ENCODE assay signal across 25 mouse cellular contexts in the genomic region with DNA sequence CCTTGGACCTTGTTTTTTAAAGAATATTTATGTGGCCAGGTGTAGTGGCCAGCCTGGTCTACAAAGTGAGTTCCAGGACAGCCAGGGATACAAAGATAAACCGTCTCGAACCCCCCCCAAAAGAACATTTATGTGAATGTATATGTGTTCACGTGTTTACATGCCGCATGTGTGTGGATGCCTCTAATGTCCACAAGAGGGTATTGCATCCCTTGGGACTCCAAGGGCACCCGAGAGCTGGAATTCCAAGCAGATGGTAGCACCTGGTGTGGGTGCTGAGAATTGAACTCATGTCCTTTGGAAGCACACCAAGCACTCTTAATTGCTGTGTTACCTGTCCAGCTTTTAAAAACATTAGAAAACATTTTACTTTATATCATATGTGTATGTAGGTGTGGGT. TPM values are rescaled to one million over a fixed set of nuclear protein-coding genes. Genes with fewer than 3 reads are reported as not detected.
A peak's percentile ranks its signal among the peaks of the same experiment; 100 is the strongest.
DNase-seq lines count a peak whose midpoint lies in the region; ATAC-seq and TF ChIP-seq lines count a peak whose summit lies in the region.
"Had no signal": no experiment of that assay in that cellular context is flagged by ENCODE, and none has a peak within 500 bp of the region (broad histone marks: within the 10 kb centered on the region; RNA-seq: fewer than 3 reads in every experiment).

No protein-coding gene starts in this region.

- ATAC-seq in kidney, postnatal 0 days (replicated peaks; ENCODE audit: low FRiP score, low read depth): no peak
- ATAC-seq in lung, embryonic 14.5 days (ENCODE audit: insufficient read depth): no peak
- ATAC-seq: midbrain, embryonic 16.5 days had no signal

- H3K9ac ChIP-seq in kidney, postnatal 0 days (ENCODE audit: low read depth, low read length): no peak overlapping the region
- H3K9ac ChIP-seq in lung, embryonic 14.5 days: no peak overlapping the region
- H3K9ac ChIP-seq: heart, embryonic 15.5 days; hindbrain, embryonic 15.5 days; limb, embryonic 13.5 days; neural tube, embryonic 15.5 days had no signal

- 90% methylated on average over 5 of the region's 5 CpGs for WGBS in kidney, postnatal 0 days
- WGBS in lung, embryonic 14.5 days: 89% methylated on average over 5 of the region's 5 CpGs
- 92% methylated on average over 5 of the region's 5 CpGs for WGBS in bone marrow, adult 2 months

- H3K4me2 ChIP-seq in kidney, postnatal 0 days (ENCODE audit: low read length): no peak overlapping the region
- no peak overlapping the region for H3K4me2 ChIP-seq in lung, embryonic 14.5 days
- H3K4me2 ChIP-seq: heart, embryonic 15.5 days; hindbrain, embryonic 15.5 days; limb, embryonic 13.5 days; neural tube, embryonic 15.5 days had no signal

- no peak overlapping the region for H3K4me3 ChIP-seq in kidney, postnatal 0 days (replicated peaks; ENCODE audit: low read depth, low read length)
- H3K4me3 ChIP-seq in lung, embryonic 14.5 days (ENCODE audit: low read depth, low read length): no peak overlapping the region
- H3K4me3 ChIP-seq in bone marrow, adult 2 months (replicated peaks; ENCODE audit: control insufficient read depth, low read depth, low read length): no peak overlapping the region
- H3K4me3 ChIP-seq: forebrain, embryonic 10.5 days; heart, embryonic 15.5 days; hindbrain, embryonic 15.5 days; limb, embryonic 13.5 days; neural tube, embryonic 15.5 days had no signal

- H3K27ac ChIP-seq in kidney, postnatal 0 days: no peak overlapping the region
- H3K27ac ChIP-seq in lung, embryonic 14.5 days (ENCODE audit: low read depth): no peak overlapping the region
- H3K27ac ChIP-seq in bone marrow, adult 2 months (ENCODE audit: control insufficient read depth, insufficient read depth, low read depth, low read length, poor library complexity): no peak overlapping the region
- H3K27ac ChIP-seq: forebrain, embryonic 10.5 days; heart, embryonic 15.5 days; hindbrain, embryonic 15.5 days; limb, embryonic 13.5 days; macrophage; neural tube, embryonic 15.5 days had no signal

- DNase-seq in kidney, postnatal 0 days (ENCODE audit: low spot score): no peak
- no peak for DNase-seq in kidney, postnatal 36 days
- no peak for DNase-seq in lung, embryonic 14.5 days
- no peak for DNase-seq in lung, postnatal 10 days
- peak; percentile 68 for DNase-seq in ES-CJ7 (ENCODE audit: low read depth, low spot score)
- DNase-seq in embryo, embryonic 10.5 days (ENCODE audit: low spot score): no peak
- DNase-seq: B cell, adult 2 months; cerebellum, adult 11-12 months; cerebellum, postnatal 10 days; gastrocnemius, postnatal 36 days; heart, postnatal 4 days; kidney, adult 11 months; kidney, postnatal 10 days; layer of hippocampus, postnatal 36 days; lung, adult 2 months had no signal

- H3K27me3 ChIP-seq in kidney, postnatal 0 days (ENCODE audit: insufficient read depth, low read length): no peaks in the 10 kb centered on the region
- H3K27me3 ChIP-seq in lung, embryonic 14.5 days (ENCODE audit: insufficient read depth, low read length): no peaks in the 10 kb centered on the region
- H3K27me3 ChIP-seq: CH12.LX; heart, embryonic 15.5 days; hindbrain, embryonic 15.5 days; limb, embryonic 13.5 days; neural tube, embryonic 15.5 days had no signal

- TF ChIP-seq CTCF in kidney, postnatal 0 days (IDR thresholded peaks at IDR 0.05; ENCODE audit: low read depth): peak; percentile 38; the same call in 1 of the 2 replicates
- TF ChIP-seq CTCF in lung, embryonic 14.5 days (IDR thresholded peaks at IDR 0.05; ENCODE audit: low read depth): peak; percentile 37
- peak; percentile 15; the same call in 1 of the 2 replicates for TF ChIP-seq CTCF in bone marrow, adult 2 months (IDR thresholded peaks at IDR 0.05; ENCODE audit: control insufficient read depth, insufficient read depth, low read length)

- H3K36me3 ChIP-seq in kidney, postnatal 0 days (ENCODE audit: insufficient read depth, low read length): peaks cover 33% of the 10 kb centered on the region
- H3K36me3 ChIP-seq in lung, embryonic 14.5 days (ENCODE audit: insufficient read depth): peaks cover 59% of the 10 kb centered on the region

- H3K4me1 ChIP-seq in kidney, postnatal 0 days (replicated peaks; ENCODE audit: insufficient read depth, low read length): peaks cover 7% of the 10 kb centered on the region; the same call in 1 of the 2 replicates
- H3K4me1 ChIP-seq in lung, embryonic 14.5 days (ENCODE audit: insufficient read depth): peaks cover 12% of the 10 kb centered on the region; the same call in 1 of the 2 replicates
- H3K4me1 ChIP-seq in bone marrow, adult 2 months (ENCODE audit: control insufficient read depth, insufficient read depth, low read length): peaks cover 3% of the 10 kb centered on the region; the same call in 1 of the 2 replicates

- H3K9me3 ChIP-seq in kidney, postnatal 0 days (replicated peaks; ENCODE audit: low read length): no peaks in the 10 kb centered on the region
- H3K9me3 ChIP-seq in lung, embryonic 14.5 days (ENCODE audit: low read depth, low read length): no peaks in the 10 kb centered on the region
- H3K9me3 ChIP-seq: forebrain, embryonic 10.5 days; heart, embryonic 15.5 days; hindbrain, embryonic 15.5 days; limb, embryonic 13.5 days; neural tube, embryonic 15.5 days had no signal

- no peak for TF ChIP-seq POLR2A in bone marrow, adult 2 months (IDR thresholded peaks at IDR 0.05; ENCODE audit: borderline replicate concordance, control insufficient read depth, low read depth, low read length)

RNA-seq across cellular contexts. Expression of a gene that starts 4.2 kb away (rescaled TPM):
- 8.7 and 10.6 TPM in 2 replicates for polyA plus RNA-seq in kidney, postnatal 0 days (2015; fragmentation: Nextera tagmentation; extraction: Ambion mirVana)
- polyA plus RNA-seq in lung, embryonic 14.5 days (2014; fragmentation: Nextera tagmentation; extraction: Ambion mirVana): 12.2 and 14.3 TPM in 2 replicates
- polyA plus RNA-seq in bone marrow, adult 2 months (2011; ENCODE audit: insufficient read depth, insufficient read length, low replicate concordance, missing spikeins): 50.1 and 105 TPM in 2 replicates

RNA-seq across cellular contexts. Expression of a gene that starts 7.6 kb away (rescaled TPM):
- 31.4 and 37.8 TPM in 2 replicates for polyA plus RNA-seq in kidney, postnatal 0 days (2015; fragmentation: Nextera tagmentation; extraction: Ambion mirVana)
- polyA plus RNA-seq in lung, embryonic 14.5 days (2014; fragmentation: Nextera tagmentation; extraction: Ambion mirVana): 45.3 and 48.1 TPM in 2 replicates
- 84.1 and 99.0 TPM in 2 replicates for polyA plus RNA-seq in bone marrow, adult 2 months (2011; ENCODE audit: insufficient read depth, insufficient read length, low replicate concordance, missing spikeins)

RNA-seq across cellular contexts. Expression of a gene that starts 18.5 kb away (rescaled TPM):
- polyA plus RNA-seq in kidney, postnatal 0 days (2015; fragmentation: Nextera tagmentation; extraction: Ambion mirVana): 51.7 and 52.9 TPM in 2 replicates
- polyA plus RNA-seq in lung, embryonic 14.5 days (2014; fragmentation: Nextera tagmentation; extraction: Ambion mirVana): 33.7 and 34.7 TPM in 2 replicates
- 42.9 and 74.7 TPM in 2 replicates for polyA plus RNA-seq in bone marrow, adult 2 months (2011; ENCODE audit: insufficient read depth, insufficient read length, low replicate concordance, missing spikeins)

RNA-seq across cellular contexts. Expression of a gene that starts 28.5 kb away (rescaled TPM):
- 57.3 and 63.0 TPM in 2 replicates for polyA plus RNA-seq in kidney, postnatal 0 days (2015; fragmentation: Nextera tagmentation; extraction: Ambion mirVana)
- 45.7 and 45.8 TPM in 2 replicates for polyA plus RNA-seq in lung, embryonic 14.5 days (2014; fragmentation: Nextera tagmentation; extraction: Ambion mirVana)
- 1.8 TPM in 1 of 2 replicates, not detected in the other for polyA plus RNA-seq in bone marrow, adult 2 months (2011; ENCODE audit: insufficient read depth, insufficient read length, low replicate concordance, missing spikeins)
- polyA plus RNA-seq: macrophage had no signal

RNA-seq across cellular contexts. Expression of a gene that starts 35.3 kb away (rescaled TPM):
- polyA plus RNA-seq in kidney, postnatal 0 days (2015; fragmentation: Nextera tagmentation; extraction: Ambion mirVana): 0.11 TPM in 1 of 2 replicates, not detected in the other
- not detected in 2 replicates for polyA plus RNA-seq in lung, embryonic 14.5 days (2014; fragmentation: Nextera tagmentation; extraction: Ambion mirVana)
- polyA plus RNA-seq in bone marrow, adult 2 months (2011; ENCODE audit: insufficient read depth, insufficient read length, low replicate concordance, missing spikeins): 0.65 and 1.00 TPM in 2 replicates
- polyA plus RNA-seq: macrophage; thymus, postnatal 0 days had no signal
